Mouse (Mus musculus): ENCODE data around the gene Olfr1383.
"Not testable (repeated sequence)": the region's sequence is repeated elsewhere in the genome, so short reads cannot be mapped to it uniquely, and the experiment has no call there.

Gene Olfr1383

GRCm38 (mm10) chr11:49519348-49519747 lies at the start of gene Olfr1383:
Olfr1383 (plus strand) TSS chr11:49519648.
- no peak for DNase-seq (ENCODE audit: low read depth, low spot score)

- DNase-seq (ENCODE audit: low read depth, low spot score), result no peak
Measured at GRCm38 (mm10) chr11:49485973-49486372, 33.5 kb upstream of the Olfr1383 start.

- not testable (repeated sequence) for DNase-seq (ENCODE audit: low read depth, low spot score)
Measured at GRCm38 (mm10) chr11:49488770-49489169, 30.7 kb upstream of the Olfr1383 start, which contains the start of gene Olfr1385. Olfr1385 (plus strand) TSS chr11:49489070.

GRCm38 (mm10) chr11:49518086-49518485 lies 1.4 kb upstream of the Olfr1383 start:
- DNase-seq (ENCODE audit: low read depth, low spot score), result no peak

- DNase-seq (ENCODE audit: low read depth, low spot score), result no peak
Measured at GRCm38 (mm10) chr11:49527947-49528346, 8.5 kb downstream of the Olfr1383 start, which contains the start of gene Olfr1382. Olfr1382 (plus strand) TSS chr11:49528247.

GRCm38 (mm10) chr11:49532761-49533160 lies 13.3 kb downstream of the Olfr1383 start:
- no peak for DNase-seq (ENCODE audit: low read depth, low spot score)

GRCm38 (mm10) chr11:49536631-49537030 lies 17.2 kb downstream of the Olfr1383 start:
- DNase-seq (ENCODE audit: low read depth, low spot score), result not testable (repeated sequence)

- not testable (repeated sequence) for DNase-seq (ENCODE audit: low read depth, low spot score)
Measured at GRCm38 (mm10) chr11:49543149-49543548, 23.7 kb downstream of the Olfr1383 start, which contains the start of gene Olfr1381. Olfr1381 (plus strand) TSS chr11:49543449.

GRCm38 (mm10) chr11:49554033-49554432 lies 34.6 kb downstream of the Olfr1383 start:
- DNase-seq (ENCODE audit: low read depth, low spot score), result not testable (repeated sequence)

GRCm38 (mm10) chr11:49556578-49556977 lies 37.1 kb downstream of the Olfr1383 start, which contains the start of gene Olfr1380:
Olfr1380 (plus strand) TSS chr11:49556878.
- DNase-seq (ENCODE audit: low read depth, low spot score), result not testable (repeated sequence)

GRCm38 (mm10) chr11:49575054-49575453 lies 55.6 kb downstream of the Olfr1383 start:
- not testable (repeated sequence) for DNase-seq (ENCODE audit: low read depth, low spot score)

Data from forelimb bud, embryonic 11.5 days (tissue).